Mouse (Mus musculus) adrenal gland, postnatal 14 days (tissue): ENCODE results near the gene Pithd1. TPM values are rescaled to one million over a fixed set of nuclear protein-coding genes. Genes with fewer than 3 reads are reported as not detected.
"Not testable (repeated sequence)": the region's sequence is repeated elsewhere in the genome, so short reads cannot be mapped to it uniquely, and the experiment has no call there.

Experiments
- DNase-seq: peaks from one replicate; pipeline ENCODE4 v3.0.0; 2021; ENCODE audit warnings: mixed read lengths
- total RNA-seq: library from RNA; stranded (reverse); gene quantifications from 2 replicates; pipeline ENCODE4 v1.2.3, GENCODE M21; 2021

Pithd1 gene
- total RNA-seq, 1 experiment from 2014 or later, result 27.1 TPM

- DNase-seq, result no peak
Measured at GRCm38 (mm10) chr4:135987714-135988113, 650 bp upstream of the Pithd1 start.

GRCm38 (mm10) chr4:135986301-135986942 is 642 bp downstream of the Pithd1 start:
- peak; percentile 32 for DNase-seq

GRCm38 (mm10) chr4:135985769-135986168 is 1.3 kb downstream of the Pithd1 start:
- no peak for DNase-seq

GRCm38 (mm10) chr4:135985193-135985592 is 1.9 kb downstream of the Pithd1 start:
- no peak for DNase-seq

GRCm38 (mm10) chr4:135984556-135984955 is 2.5 kb downstream of the Pithd1 start:
- no peak for DNase-seq

- DNase-seq, result no peak
Measured at GRCm38 (mm10) chr4:135981524-135982063, 5.5 kb downstream of the Pithd1 start.

- not testable (repeated sequence) for DNase-seq
Measured at GRCm38 (mm10) chr4:135980223-135980622, 6.8 kb downstream of the Pithd1 start.

- no peak for DNase-seq
Measured at GRCm38 (mm10) chr4:135976146-135976545, 10.9 kb downstream of the Pithd1 start.

GRCm38 (mm10) chr4:135972911-135973811 is 13.9 kb downstream of the Pithd1 start:
- DNase-seq, result no peak

- DNase-seq, result peak; percentile 95
Measured at GRCm38 (mm10) chr4:135972556-135972906, 14.5 kb downstream of the Pithd1 start, which contains the start of gene Lypla2. Gene Lypla2 (minus strand): TSS chr4:135972626.

GRCm38 (mm10) chr4:135971805-135972555 is 15.1 kb downstream of the Pithd1 start:
- peak; percentile 36 for DNase-seq

- DNase-seq, result no peak
Measured at GRCm38 (mm10) chr4:135970585-135970984, 16.5 kb downstream of the Pithd1 start.

- DNase-seq, result no peak
Measured at GRCm38 (mm10) chr4:135969070-135969750, 17.9 kb downstream of the Pithd1 start.

GRCm38 (mm10) chr4:135968271-135968869 is 18.7 kb downstream of the Pithd1 start:
- DNase-seq, result no peak

- DNase-seq, result no peak
Measured at GRCm38 (mm10) chr4:135967086-135967760, 19.8 kb downstream of the Pithd1 start.

GRCm38 (mm10) chr4:135966283-135966682 is 20.8 kb downstream of the Pithd1 start:
- DNase-seq, result no peak

GRCm38 (mm10) chr4:135965113-135965512 is 22.0 kb downstream of the Pithd1 start:
- no peak for DNase-seq

GRCm38 (mm10) chr4:135964426-135964825 is 22.6 kb downstream of the Pithd1 start:
- peak; percentile 83 for DNase-seq

- DNase-seq, result peak; percentile 98
Measured at GRCm38 (mm10) chr4:135963457-135964193, 23.4 kb downstream of the Pithd1 start, which contains the start of gene Gale. Gene Gale (plus strand): TSS chr4:135963727.

GRCm38 (mm10) chr4:135962946-135963345 is 24.1 kb downstream of the Pithd1 start:
- DNase-seq, result no peak
